Mouse (Mus musculus) CH12.LX (cell line): ENCODE results near the gene Gm28539.

Experiments used
- CHD1 ChIP-seq: IDR thresholded peaks from 2 replicates; pipeline ENCODE4 v1.6.1; 2012; ENCODE audit warnings: low read depth, low read length, improper control_type of control experiment, inconsistent platforms
- CTCF ChIP-seq, 2 experiments: IDR thresholded peaks in 1 of 2; conservative IDR thresholded peaks in 1 of 2; 2 replicates each; pipeline ENCODE4 v1.5.1; 2011 to 2012; ENCODE audit warnings: low read depth in 2 of 2, low read length in 2 of 2, improper control_type of control experiment in 1 of 2, inconsistent platforms in 1 of 2, mild to moderate bottlenecking in 1 of 2, moderate library complexity in 1 of 2
- HCFC1 ChIP-seq: IDR thresholded peaks from 2 replicates; pipeline ENCODE4 v1.6.1; 2012; ENCODE audit warnings: low read depth, mild to moderate bottlenecking, inconsistent platforms, low read length, improper control_type of control experiment
- MYC ChIP-seq: IDR thresholded peaks from 2 replicates; pipeline ENCODE4 v1.6.1; 2011; ENCODE audit warnings: low read depth, mild to moderate bottlenecking, improper control_type of control experiment, low read length
- NELFE ChIP-seq: IDR thresholded peaks from 2 replicates; pipeline ENCODE4 v1.6.1; 2011; ENCODE audit warnings: low read depth, low read length, improper control_type of control experiment
- ZC3H11A ChIP-seq: IDR thresholded peaks from 2 replicates; pipeline ENCODE4 v1.6.1; 2012; ENCODE audit warnings: low read depth, mild to moderate bottlenecking, inconsistent platforms, low read length, improper control_type of control experiment
- ZKSCAN1 ChIP-seq: IDR thresholded peaks from 2 replicates; pipeline ENCODE4 v1.6.1; 2012; ENCODE audit warnings: low read depth, inconsistent platforms, low read length, improper control_type of control experiment, borderline replicate concordance

DNA sequence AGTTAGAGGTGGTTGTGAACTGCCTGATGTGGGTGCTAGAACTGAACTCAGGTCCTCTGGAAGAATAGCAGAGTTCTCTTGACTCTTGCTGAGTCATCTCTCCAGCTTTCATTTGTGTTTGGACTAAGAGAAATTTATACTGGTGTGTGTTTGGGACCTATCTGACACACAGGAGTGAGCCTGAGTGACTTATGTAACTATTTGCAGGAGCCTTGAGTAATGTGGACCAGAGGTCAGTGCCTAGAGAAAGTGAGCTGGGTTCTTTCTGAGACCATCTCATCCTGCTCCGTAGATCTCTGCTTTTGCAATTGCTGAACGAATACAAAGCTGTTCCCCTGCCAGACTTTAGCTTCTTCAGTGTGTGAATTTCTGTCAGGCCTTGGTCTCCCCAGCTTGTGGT lies 85.4 kb downstream of the Gm28539 start:
- TF ChIP-seq HCFC1 (no peak), CTCF (conservative IDR thresholded peaks at IDR 0.05 in 1 of 2, IDR thresholded peaks at IDR 0.05 in 1 of 2; ENCODE audit: low read depth in 2 of 2, low read length in 2 of 2) (no peak), NELFE (no peak), ZC3H11A (no peak), CHD1 (no peak), MYC (no peak), ZKSCAN1 (no peak)
